9 mouse cellular contexts compared by ENCODE assay signal in genomic region chr15:52412869-52413771, GRCm38 (mm10).
A peak's percentile ranks its signal among the peaks of the same experiment; 100 is the strongest.
DNase-seq lines count a peak whose midpoint lies in the region; ATAC-seq and TF ChIP-seq lines count a peak whose summit lies in the region.
"Had no signal": no experiment of that assay in that cellular context is flagged by ENCODE, and none has a peak within 500 bp of the region (broad histone marks: within the 10 kb centered on the region; RNA-seq: fewer than 3 reads in every experiment).

No protein-coding gene starts in this region.

- peak overlapping the region; percentile 2 for H3K27ac ChIP-seq in lung, embryonic 14.5 days (ENCODE audit: low read depth)
- H3K27ac ChIP-seq in forebrain, embryonic 12.5 days: peak overlapping the region; percentile 47
- H3K27ac ChIP-seq in neural tube, embryonic 13.5 days (replicated peaks): peak overlapping the region; percentile 77

- 18% methylated on average over 18 of the region's 18 CpGs for WGBS in lung, embryonic 14.5 days
- 28% methylated on average over 18 of the region's 18 CpGs for WGBS in lung, adult 2 months
- 31% methylated on average over 18 of the region's 18 CpGs for WGBS in forebrain, embryonic 12.5 days
- 12% methylated on average over 18 of the region's 18 CpGs for WGBS in neural tube, embryonic 13.5 days

- no peaks in the 10 kb centered on the region for H3K36me3 ChIP-seq in lung, embryonic 14.5 days (ENCODE audit: insufficient read depth)
- H3K36me3 ChIP-seq in forebrain, embryonic 12.5 days (replicated peaks): no peaks in the 10 kb centered on the region
- H3K36me3 ChIP-seq in neural tube, embryonic 13.5 days: no peaks in the 10 kb centered on the region

- no peaks in the 10 kb centered on the region for H3K9me3 ChIP-seq in lung, embryonic 14.5 days (ENCODE audit: low read depth, low read length)
- no peaks in the 10 kb centered on the region for H3K9me3 ChIP-seq in forebrain, embryonic 12.5 days
- H3K9me3 ChIP-seq in neural tube, embryonic 13.5 days: no peaks in the 10 kb centered on the region

- no peaks in the 10 kb centered on the region for H3K4me1 ChIP-seq in lung, embryonic 14.5 days (ENCODE audit: insufficient read depth)
- no peaks in the 10 kb centered on the region for H3K4me1 ChIP-seq in lung, adult 2 months (ENCODE audit: control insufficient read depth, insufficient read depth, low read length)
- H3K4me1 ChIP-seq in forebrain, embryonic 12.5 days: peaks cover 15% of the 10 kb centered on the region
- peaks cover 14% of the 10 kb centered on the region for H3K4me1 ChIP-seq in neural tube, embryonic 13.5 days (replicated peaks)
- H3K4me1 ChIP-seq: megakaryocyte, embryonic 14.5 days had no signal

- peak; percentile 39 for DNase-seq in lung, embryonic 14.5 days
- no peak for DNase-seq in lung, adult 2 months
- DNase-seq in layer of hippocampus, postnatal 36 days: peak; percentile 64 to 71
- DNase-seq in adrenal gland, postnatal 4 days (ENCODE audit: low spot score in 2 of 2): no peak
- DNase-seq in spleen, adult 18-20 months: no peak
- no peak for DNase-seq in ovary, postnatal 36 days (ENCODE audit: low spot score)

- H3K9ac ChIP-seq in lung, embryonic 14.5 days: no peak overlapping the region
- no peak overlapping the region for H3K9ac ChIP-seq in forebrain, embryonic 12.5 days
- H3K9ac ChIP-seq in neural tube, embryonic 13.5 days: peak overlapping the region; percentile 39; the same call in 1 of the 2 replicates

- no peak for TF ChIP-seq CTCF in lung, embryonic 14.5 days (IDR thresholded peaks at IDR 0.05; ENCODE audit: low read depth)
- no peak for TF ChIP-seq CTCF in lung, adult 2 months (IDR thresholded peaks at IDR 0.05; ENCODE audit: insufficient read depth, low read length)

- H3K4me2 ChIP-seq in lung, embryonic 14.5 days: peak overlapping the region; percentile 15
- peak overlapping the region; percentile 32 for H3K4me2 ChIP-seq in forebrain, embryonic 12.5 days
- peak overlapping the region; percentile 47 for H3K4me2 ChIP-seq in neural tube, embryonic 13.5 days

- TF ChIP-seq POLR2A in lung, adult 2 months (IDR thresholded peaks at IDR 0.05; ENCODE audit: borderline replicate concordance, extremely low read depth, low read depth, low read length): no peak

- no peaks in the 10 kb centered on the region for H3K27me3 ChIP-seq in lung, embryonic 14.5 days (ENCODE audit: insufficient read depth, low read length)
- H3K27me3 ChIP-seq in forebrain, embryonic 12.5 days: no peaks in the 10 kb centered on the region
- H3K27me3 ChIP-seq in neural tube, embryonic 13.5 days: no peaks in the 10 kb centered on the region
- H3K27me3 ChIP-seq: megakaryocyte, embryonic 14.5 days had no signal

- no peak overlapping the region for H3K4me3 ChIP-seq in lung, embryonic 14.5 days (ENCODE audit: low read depth, low read length)
- H3K4me3 ChIP-seq in lung, adult 2 months (replicated peaks; ENCODE audit: extremely low read depth, low read depth, low read length): no peak overlapping the region
- H3K4me3 ChIP-seq in forebrain, embryonic 12.5 days (replicated peaks): no peak overlapping the region
- peak overlapping the region; percentile 20 for H3K4me3 ChIP-seq in neural tube, embryonic 13.5 days
- H3K4me3 ChIP-seq: megakaryocyte, embryonic 14.5 days had no signal

- peak; percentile 58; the same call in 1 of the 2 replicates for ATAC-seq in lung, embryonic 14.5 days (ENCODE audit: insufficient read depth)
- peak; percentile 89 for ATAC-seq in forebrain, embryonic 12.5 days (ENCODE audit: low FRiP score)
- ATAC-seq in neural tube, embryonic 13.5 days (ENCODE audit: low read depth): peak; percentile 93

Comparison
In these comparisons a context has a peak if more than half of its experiments do, and no peak if none do; other contexts are left out.
1. DNase-seq: peak in lung, embryonic 14.5 days (single experiment) and layer of hippocampus, postnatal 36 days (2 of 2); none in lung, adult 2 months (single experiment), adrenal gland, postnatal 4 days (0 of 2), spleen, adult 18-20 months (0 of 2) and ovary, postnatal 36 days (single experiment).
2. H3K27ac ChIP-seq: peak in every context shown above with its lines; median percentile 77 in neural tube, embryonic 13.5 days; 47 in forebrain, embryonic 12.5 days; 2 in lung, embryonic 14.5 days.
3. Peak in every context shown above with its lines, with median percentiles within 50 percentile points of each other: ATAC-seq and H3K4me2 ChIP-seq.